Mouse (Mus musculus) hindbrain, embryonic 13.5 days (tissue): Measurements from ENCODE around the gene Gm10639. TPM values are rescaled to one million over a fixed set of nuclear protein-coding genes. Genes with fewer than 3 reads are reported as not detected.
"Not testable (repeated sequence)": the region's sequence is repeated elsewhere in the genome, so short reads cannot be mapped to it uniquely, and the experiment has no call there.

Experiments
- ATAC-seq: fragments of 200-750 bp; cut with Nextera tagmentation; 2 replicates; pipeline ENCODE4 v1.8.0; 2017; ENCODE audit warnings: moderate TSS enrichment; ENCODE audit not compliant: low FRiP score
- H3K27ac ChIP-seq: fragments of 300-500 bp; sonication (generic); 2 replicates; pipeline ENCODE4 v1.5.1; 2015; ENCODE audit warnings: inconsistent platforms, mild to moderate bottlenecking, moderate library complexity
- H3K27me3 ChIP-seq: fragments of 300-500 bp; sonication (generic); 2 replicates; pipeline ENCODE4 v1.6.1; 2015; ENCODE audit warnings: mild to moderate bottlenecking, inconsistent platforms
- H3K36me3 ChIP-seq: fragments of 300-500 bp; sonication (generic); 2 replicates; pipeline ENCODE4 v1.6.1; 2015; ENCODE audit warnings: mild to moderate bottlenecking, inconsistent platforms
- H3K4me1 ChIP-seq: fragments of 300-500 bp; sonication (generic); replicated peaks from 2 replicates; pipeline ENCODE4 v1.6.1; 2015; ENCODE audit warnings: inconsistent platforms
- H3K4me2 ChIP-seq: fragments of 300-500 bp; sonication (generic); 2 replicates; pipeline ENCODE4 v1.6.1; 2015; ENCODE audit warnings: inconsistent platforms, mild to moderate bottlenecking, moderate library complexity
- H3K4me3 ChIP-seq: fragments of 300-500 bp; sonication (generic); 2 replicates; pipeline ENCODE4 v1.5.1; 2015; ENCODE audit warnings: mild to moderate bottlenecking, inconsistent platforms
- H3K9ac ChIP-seq: fragments of 300-500 bp; sonication (generic); 2 replicates; pipeline ENCODE4 v1.6.1; 2015; ENCODE audit warnings: mild to moderate bottlenecking, inconsistent platforms
- H3K9me3 ChIP-seq: fragments of 300-500 bp; sonication (generic); 2 replicates; pipeline ENCODE4 v1.6.1; 2016; ENCODE audit warnings: inconsistent platforms
- WGBS: fragments of 180-500 bp; shearing (Covaris S2); methylation state at CpG from one replicate; pipeline ENCODE4 v1.1.7; 2015; 5-methylcytosine and 5-hydroxymethylcytosine counted together
- polyA plus RNA-seq: library from polyadenylated mRNA; unstranded; fragments of >200 nt; fragmentation: Nextera tagmentation; extraction: Ambion mirVana; gene quantifications from 2 replicates; pipeline ENCODE4 v1.2.1, GENCODE M21; 2015

Gm10639 gene
- not detected in 2 replicates for polyA plus RNA-seq

GRCm38 (mm10) chr9:78289723-78290122 lies at the start of gene Gm10639:
Gene Gm10639 (plus strand): TSS chr9:78289923.
- H3K4me3 ChIP-seq, H3K4me1 ChIP-seq, H3K36me3 ChIP-seq, H3K9ac ChIP-seq, H3K27ac ChIP-seq, H3K27me3 ChIP-seq, H3K9me3 ChIP-seq, ATAC-seq, H3K4me2 ChIP-seq: not testable (repeated sequence)
- WGBS = 92% methylated on average over 3 of the region's 3 CpGs

- WGBS = 83% methylated on average over 4 of the region's 4 CpGs
- H3K27ac ChIP-seq, H3K4me3 ChIP-seq, H3K4me2 ChIP-seq, H3K4me1 ChIP-seq, H3K27me3 ChIP-seq, H3K36me3 ChIP-seq, ATAC-seq, H3K9ac ChIP-seq, H3K9me3 ChIP-seq: not testable (repeated sequence)
Observed at GRCm38 (mm10) chr9:78255683-78256470, 33.8 kb upstream of the Gm10639 start.

- WGBS = 75% methylated on average over 2 of the region's 3 CpGs
- not testable (repeated sequence) for H3K9ac ChIP-seq, H3K27ac ChIP-seq, H3K9me3 ChIP-seq, H3K4me1 ChIP-seq, H3K27me3 ChIP-seq, ATAC-seq, H3K4me2 ChIP-seq, H3K36me3 ChIP-seq, H3K4me3 ChIP-seq
Observed at GRCm38 (mm10) chr9:78256914-78257313, 32.8 kb upstream of the Gm10639 start, which contains the start of gene Gm3776. Gene Gm3776 (plus strand): TSS chr9:78257129.

- H3K4me3 ChIP-seq, H3K9ac ChIP-seq, H3K4me2 ChIP-seq, H3K27ac ChIP-seq, H3K27me3 ChIP-seq, H3K36me3 ChIP-seq, H3K4me1 ChIP-seq, H3K9me3 ChIP-seq: not testable (repeated sequence)
- peak; percentile 65 for ATAC-seq
- 0% methylated on average over 1 of the region's 6 CpGs for WGBS
Observed at GRCm38 (mm10) chr9:78259688-78260087, 30.0 kb upstream of the Gm10639 start.

GRCm38 (mm10) chr9:78270945-78271344 lies 18.8 kb upstream of the Gm10639 start:
- H3K27ac ChIP-seq, H3K4me1 ChIP-seq, H3K36me3 ChIP-seq, H3K4me3 ChIP-seq, H3K27me3 ChIP-seq, ATAC-seq, H3K9ac ChIP-seq, H3K4me2 ChIP-seq, H3K9me3 ChIP-seq: not testable (repeated sequence)
- 91% methylated on average over 3 of the region's 3 CpGs for WGBS

GRCm38 (mm10) chr9:78282002-78282711 lies 7.6 kb upstream of the Gm10639 start:
- ATAC-seq, H3K4me1 ChIP-seq, H3K9ac ChIP-seq, H3K4me3 ChIP-seq, H3K27me3 ChIP-seq, H3K4me2 ChIP-seq, H3K27ac ChIP-seq, H3K36me3 ChIP-seq, H3K9me3 ChIP-seq: not testable (repeated sequence)
- WGBS = 88% methylated on average over 4 of the region's 4 CpGs

- H3K36me3 ChIP-seq, ATAC-seq, H3K9ac ChIP-seq, H3K27ac ChIP-seq, H3K4me1 ChIP-seq, H3K4me3 ChIP-seq, H3K27me3 ChIP-seq, H3K4me2 ChIP-seq, H3K9me3 ChIP-seq: not testable (repeated sequence)
- WGBS = 100% methylated on average over 1 of the region's 1 CpGs
Observed at GRCm38 (mm10) chr9:78289063-78289462, 660 bp upstream of the Gm10639 start.

- WGBS = 88% methylated on average over 8 of the region's 8 CpGs
- not testable (repeated sequence) for ATAC-seq, H3K27me3 ChIP-seq, H3K4me2 ChIP-seq, H3K36me3 ChIP-seq, H3K9me3 ChIP-seq, H3K9ac ChIP-seq, H3K4me1 ChIP-seq, H3K27ac ChIP-seq, H3K4me3 ChIP-seq
Observed at GRCm38 (mm10) chr9:78292462-78292861, 2.7 kb downstream of the Gm10639 start.

GRCm38 (mm10) chr9:78293683-78294082 lies 4.0 kb downstream of the Gm10639 start:
- not testable (repeated sequence) for H3K36me3 ChIP-seq, ATAC-seq, H3K27me3 ChIP-seq, H3K4me3 ChIP-seq, H3K9ac ChIP-seq, H3K4me2 ChIP-seq, H3K9me3 ChIP-seq, H3K27ac ChIP-seq, H3K4me1 ChIP-seq
- WGBS = 82% methylated on average over 1 of the region's 1 CpGs

- not testable (repeated sequence) for H3K9me3 ChIP-seq, H3K9ac ChIP-seq, H3K36me3 ChIP-seq, H3K27ac ChIP-seq, H3K4me2 ChIP-seq, H3K27me3 ChIP-seq, H3K4me1 ChIP-seq, H3K4me3 ChIP-seq, ATAC-seq
- WGBS = 81% methylated on average over 7 of the region's 7 CpGs
Observed at GRCm38 (mm10) chr9:78294781-78295180, 5.1 kb downstream of the Gm10639 start.

GRCm38 (mm10) chr9:78296089-78296488 lies 6.4 kb downstream of the Gm10639 start:
- H3K27me3 ChIP-seq, H3K4me3 ChIP-seq, H3K4me2 ChIP-seq, ATAC-seq, H3K9ac ChIP-seq, H3K27ac ChIP-seq, H3K36me3 ChIP-seq, H3K9me3 ChIP-seq, H3K4me1 ChIP-seq: not testable (repeated sequence)
- WGBS = 13% methylated on average over 6 of the region's 6 CpGs

- Histone ChIP-seq H3K4me3 (no peak overlapping the region), H3K4me2 (no peak overlapping the region), H3K9ac (no peak overlapping the region), H3K4me1 (no peaks in the 10 kb centered on the region), H3K27ac (no peak overlapping the region), H3K27me3 (no peaks in the 10 kb centered on the region), H3K36me3 (no peaks in the 10 kb centered on the region), H3K9me3 (no peaks in the 10 kb centered on the region)
- 81% methylated on average over 1 of the region's 1 CpGs for WGBS
- no peak for ATAC-seq
Observed at GRCm38 (mm10) chr9:78298232-78298631, 8.5 kb downstream of the Gm10639 start.

GRCm38 (mm10) chr9:78299143-78299542 lies 9.4 kb downstream of the Gm10639 start:
- WGBS = 50% methylated on average over 1 of the region's 1 CpGs
- not testable (repeated sequence) for H3K4me1 ChIP-seq

More at GRCm38 (mm10) chr9:78299143-78299542, 9.4 kb downstream of the Gm10639 start:
- not testable (repeated sequence) for H3K27me3 ChIP-seq, H3K36me3 ChIP-seq, H3K27ac ChIP-seq, ATAC-seq, H3K9ac ChIP-seq, H3K9me3 ChIP-seq, H3K4me2 ChIP-seq, H3K4me3 ChIP-seq
